Mouse (Mus musculus): ENCODE results near the gene 9330161L09Rik. TPM values are rescaled to one million over a fixed set of nuclear protein-coding genes. Genes with fewer than 3 reads are reported as not detected.
"Not testable (repeated sequence)": the region's sequence is repeated elsewhere in the genome, so short reads cannot be mapped to it uniquely, and the experiment has no call there.

The 9330161L09Rik gene
- total and polyA plus RNA-seq, 3 experiments, result 1.8 to 2.1 TPM; not detected in 1

- TF ChIP-seq CHD2 (IDR thresholded peaks at IDR 0.05; ENCODE audit: low read length), result no peak
These were observed 49.5 kb upstream of the 9330161L09Rik start, which contains the start of gene Ifi27l2b (continued) for GRCm38 (mm10) chr12:103457140-103457539.

- H3K36me3 ChIP-seq (ENCODE audit: control insufficient read depth in 1 of 2, insufficient read depth in 2 of 2, low read length in 2 of 2); DNase-seq (ENCODE audit: low read depth, low spot score); H3K79me2 ChIP-seq (ENCODE audit: control insufficient read depth, insufficient read depth, low read length, poor library complexity); H3K4me3 ChIP-seq (ENCODE audit: control insufficient read depth in 1 of 2, insufficient read depth in 1 of 2, low read depth in 2 of 2, low read length in 2 of 2); H3K27ac ChIP-seq (ENCODE audit: control insufficient read depth, low read depth, low read length); H3K4me1 ChIP-seq (ENCODE audit: control insufficient read depth in 1 of 2, insufficient read depth in 2 of 2, low read length in 2 of 2); H3K9me3 ChIP-seq (replicated peaks; ENCODE audit: insufficient read depth, low read length); H3K9ac ChIP-seq (ENCODE audit: control insufficient read depth, low read depth, low read length, poor library complexity, severe bottlenecking); H3K27me3 ChIP-seq (ENCODE audit: control insufficient read depth in 1 of 2, insufficient read depth in 2 of 2, low read length in 2 of 2): not testable (repeated sequence)
These were observed 49.1 kb upstream of the 9330161L09Rik start for GRCm38 (mm10) chr12:103456727-103457126.

DNA sequence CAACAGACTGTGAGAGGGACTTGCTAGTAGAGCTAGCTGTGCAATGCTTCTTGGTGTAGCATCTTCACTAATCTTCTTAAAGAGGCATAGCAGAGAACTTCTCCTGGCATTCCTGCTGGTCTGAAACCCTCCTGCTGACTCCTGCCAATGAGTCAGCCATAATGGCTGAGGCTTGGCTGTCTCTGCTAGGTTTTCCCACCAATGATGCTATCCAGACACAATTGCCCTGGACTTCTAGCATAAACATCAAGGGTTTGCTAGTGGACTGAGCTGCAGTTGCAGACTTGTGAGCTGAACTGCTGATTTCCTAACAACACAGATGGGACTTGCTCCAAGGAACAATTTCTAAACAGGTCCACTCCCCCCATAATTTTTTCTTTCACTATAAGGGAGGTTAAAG lies 45.7 kb upstream of the 9330161L09Rik start:
- TF ChIP-seq E2F4 (IDR thresholded peaks at IDR 0.05; ENCODE audit: borderline replicate concordance, low read depth, low read length) (no peak), MYB (IDR thresholded peaks at IDR 0.05; ENCODE audit: low read depth, low read length) (no peak), TAL1 (IDR thresholded peaks at IDR 0.05; ENCODE audit: low read length) (no peak), ZMIZ1 (IDR thresholded peaks at IDR 0.05; ENCODE audit: low read depth, low read length) (no peak), USF2 (IDR thresholded peaks at IDR 0.05; ENCODE audit: borderline replicate concordance in 1 of 2, insufficient read depth in 1 of 2, low read depth in 1 of 2, low read length in 2 of 2) (no peak), POLR2AphosphoS2 (IDR thresholded peaks at IDR 0.05; ENCODE audit: low read length) (no peak), NRF1 (IDR thresholded peaks at IDR 0.05; ENCODE audit: insufficient read depth, low read depth, low read length, poor library complexity, severe bottlenecking) (no peak), RAD21 (IDR thresholded peaks at IDR 0.05; ENCODE audit: low read depth, low read length) (no peak)
- DNase-seq (ENCODE audit: low read depth, low spot score), result no peak
- Histone ChIP-seq H3K4me3 (ENCODE audit: control insufficient read depth in 1 of 2, insufficient read depth in 1 of 2, low read depth in 2 of 2, low read length in 2 of 2) (no peak overlapping the region), H3K27ac (ENCODE audit: control insufficient read depth, low read depth, low read length) (no peak overlapping the region), H3K9me3 (replicated peaks; ENCODE audit: insufficient read depth, low read length) (no peaks in the 10 kb centered on the region), H3K79me2 (ENCODE audit: control insufficient read depth, insufficient read depth, low read length, poor library complexity) (no peaks in the 10 kb centered on the region), H3K36me3 (ENCODE audit: control insufficient read depth in 1 of 2, insufficient read depth in 2 of 2, low read length in 2 of 2) (0 out of 4 replicates have a peak, but pooled peaks cover 0 to 2% of the 10 kb centered on the region in 2 experiments), H3K4me1 (ENCODE audit: control insufficient read depth in 1 of 2, insufficient read depth in 2 of 2, low read length in 2 of 2) (peaks cover 0 to 2% of the 10 kb centered on the region in 2 experiments; a peak in 1 of 4 replicates), H3K9ac (ENCODE audit: control insufficient read depth, low read depth, low read length, poor library complexity, severe bottlenecking) (no peak overlapping the region), H3K27me3 (ENCODE audit: control insufficient read depth in 1 of 2, insufficient read depth in 2 of 2, low read length in 2 of 2) (peaks cover 0 to 4% of the 10 kb centered on the region in 2 experiments; a peak in 2 of 4 replicates)

GRCm38 (mm10) chr12:103445060-103445459 lies 37.4 kb upstream of the 9330161L09Rik start:
- no peak overlapping the region for H3K4me3 ChIP-seq (ENCODE audit: control insufficient read depth in 1 of 2, insufficient read depth in 1 of 2, low read depth in 2 of 2, low read length in 2 of 2)
- peaks cover 0 to 4% of the 10 kb centered on the region in 2 experiments; a peak in 2 of 4 replicates for H3K4me1 ChIP-seq (ENCODE audit: control insufficient read depth in 1 of 2, insufficient read depth in 2 of 2, low read length in 2 of 2)
- H3K27me3 ChIP-seq (ENCODE audit: control insufficient read depth in 1 of 2, insufficient read depth in 2 of 2, low read length in 2 of 2), result no peaks in the 10 kb centered on the region; a peak in 1 of 4 replicates
- TF ChIP-seq CTCF (IDR thresholded peaks at IDR 0.05 in 2 of 3, conservative IDR thresholded peaks at IDR 0.05 in 1 of 3; ENCODE audit: control insufficient read depth in 1 of 3, insufficient read depth in 1 of 3, low read depth in 2 of 3, low read length in 3 of 3, poor library complexity in 1 of 3, severe bottlenecking in 1 of 3) (no peak), USF2 (IDR thresholded peaks at IDR 0.05; ENCODE audit: borderline replicate concordance in 1 of 2, insufficient read depth in 1 of 2, low read depth in 1 of 2, low read length in 2 of 2) (no peak), UBTF (IDR thresholded peaks at IDR 0.05; ENCODE audit: borderline replicate concordance, insufficient read depth, low read depth, low read length) (no peak), TBP (IDR thresholded peaks at IDR 0.05; ENCODE audit: low read depth, low read length) (no peak), ZMIZ1 (IDR thresholded peaks at IDR 0.05; ENCODE audit: low read depth, low read length) (no peak), RAD21 (IDR thresholded peaks at IDR 0.05; ENCODE audit: low read depth, low read length) (no peak), TCF12 (IDR thresholded peaks at IDR 0.05; ENCODE audit: low read depth, low read length) (no peak), MAFK (IDR thresholded peaks at IDR 0.05; ENCODE audit: borderline replicate concordance, low read depth, low read length) (no peak)
- no peaks in the 10 kb centered on the region for H3K36me3 ChIP-seq (ENCODE audit: control insufficient read depth in 1 of 2, insufficient read depth in 2 of 2, low read length in 2 of 2)
- no peaks in the 10 kb centered on the region for H3K9me3 ChIP-seq (replicated peaks; ENCODE audit: insufficient read depth, low read length)
- no peak overlapping the region for H3K27ac ChIP-seq (ENCODE audit: control insufficient read depth, low read depth, low read length)
- DNase-seq (ENCODE audit: low read depth, low spot score), result no peak
- no peaks in the 10 kb centered on the region for H3K79me2 ChIP-seq (ENCODE audit: control insufficient read depth, insufficient read depth, low read length, poor library complexity)
- no peak overlapping the region for H3K9ac ChIP-seq (ENCODE audit: control insufficient read depth, low read depth, low read length, poor library complexity, severe bottlenecking)

GRCm38 (mm10) chr12:103444261-103444660 lies 36.6 kb upstream of the 9330161L09Rik start:
- H3K36me3 ChIP-seq (ENCODE audit: control insufficient read depth in 1 of 2, insufficient read depth in 2 of 2, low read length in 2 of 2); H3K4me1 ChIP-seq (ENCODE audit: control insufficient read depth in 1 of 2, insufficient read depth in 2 of 2, low read length in 2 of 2); H3K9ac ChIP-seq (ENCODE audit: control insufficient read depth, low read depth, low read length, poor library complexity, severe bottlenecking); H3K79me2 ChIP-seq (ENCODE audit: control insufficient read depth, insufficient read depth, low read length, poor library complexity); H3K27ac ChIP-seq (ENCODE audit: control insufficient read depth, low read depth, low read length); H3K4me3 ChIP-seq (ENCODE audit: control insufficient read depth in 1 of 2, insufficient read depth in 1 of 2, low read depth in 2 of 2, low read length in 2 of 2); DNase-seq (ENCODE audit: low read depth, low spot score); H3K9me3 ChIP-seq (replicated peaks; ENCODE audit: insufficient read depth, low read length); H3K27me3 ChIP-seq (ENCODE audit: control insufficient read depth in 1 of 2, insufficient read depth in 2 of 2, low read length in 2 of 2): not testable (repeated sequence)
